Mouse (Mus musculus): Measurements from ENCODE around the gene Ica1l.

GRCm38 (mm10) chr1:60042796-60043469, at the start of gene Ica1l:
- TF ChIP-seq CTCF (conservative IDR thresholded peaks at IDR 0.05; ENCODE audit: insufficient read depth, insufficient read length, low read depth, low read length): no peak
- TF ChIP-seq POLR2A (IDR thresholded peaks at IDR 0.05; ENCODE audit: low read depth, low read length): no peak
